In genomic region chr12:3570711-3571400, GRCm38 (mm10) we compare ENCODE assay signal across 11 mouse cellular contexts. TPM values are rescaled to one million over a fixed set of nuclear protein-coding genes. Genes with fewer than 3 reads are reported as not detected.
DNase-seq lines count a peak whose midpoint lies in the region; ATAC-seq and TF ChIP-seq lines count a peak whose summit lies in the region.
"Had no signal": no experiment of that assay in that cellular context is flagged by ENCODE, and none has a peak within 500 bp of the region (broad histone marks: within the 10 kb centered on the region; RNA-seq: fewer than 3 reads in every experiment).

No protein-coding gene starts in this region.

- H3K27me3 ChIP-seq in MEL (ENCODE audit: control insufficient read depth in 1 of 2, insufficient read depth in 2 of 2, low read length in 2 of 2), result 0 out of 4 replicates have a peak, but pooled peaks cover 0 to under 1% of the 10 kb centered on the region in 2 experiments
- no peaks in the 10 kb centered on the region for H3K27me3 ChIP-seq in hindbrain, embryonic 16.5 days (replicated peaks; ENCODE audit: control insufficient read depth, insufficient read depth, low read length)
- H3K27me3 ChIP-seq: embryonic facial prominence, embryonic 12.5 days; heart, embryonic 12.5 days had no signal

- no peaks in the 10 kb centered on the region for H3K9me3 ChIP-seq in MEL (replicated peaks; ENCODE audit: insufficient read depth, low read length)
- H3K9me3 ChIP-seq in hindbrain, embryonic 16.5 days (ENCODE audit: control insufficient read depth, low read length), result no peaks in the 10 kb centered on the region
- H3K9me3 ChIP-seq: embryonic facial prominence, embryonic 12.5 days; heart, embryonic 12.5 days; liver, embryonic 12.5 days had no signal

- peaks cover 0 to 9% of the 10 kb centered on the region in 2 experiments; a peak in 3 of 4 replicates for H3K4me1 ChIP-seq in MEL (ENCODE audit: control insufficient read depth in 1 of 2, insufficient read depth in 2 of 2, low read length in 2 of 2)
- peaks cover 8% of the 10 kb centered on the region for H3K4me1 ChIP-seq in cortical plate, adult 2 months (ENCODE audit: control insufficient read depth, insufficient read depth, low read length)
- H3K4me1 ChIP-seq in hindbrain, embryonic 16.5 days (ENCODE audit: control insufficient read depth, insufficient read depth, low read depth, low read length), result peaks cover 13% of the 10 kb centered on the region

- H3K4me3 ChIP-seq in MEL (ENCODE audit: control insufficient read depth in 1 of 2, insufficient read depth in 1 of 2, low read depth in 2 of 2, low read length in 2 of 2), result no peak overlapping the region
- no peak overlapping the region for H3K4me3 ChIP-seq in cortical plate, adult 2 months (ENCODE audit: insufficient read depth, low read length)
- no peak overlapping the region for H3K4me3 ChIP-seq in hindbrain, embryonic 16.5 days (ENCODE audit: low read length)

- TF ChIP-seq POLR2A in MEL (IDR thresholded peaks at IDR 0.05; ENCODE audit: control insufficient read depth in 1 of 2, insufficient read depth in 1 of 2, low read depth in 1 of 2, low read length in 2 of 2, poor library complexity in 1 of 2), result no peak
- no peak for TF ChIP-seq POLR2A in cortical plate, adult 2 months (IDR thresholded peaks at IDR 0.05; ENCODE audit: extremely low read depth, insufficient read depth, low read length)

- no peak for TF ChIP-seq RAD21 in MEL (IDR thresholded peaks at IDR 0.05; ENCODE audit: low read depth, low read length)

- WGBS in hindbrain, embryonic 16.5 days, result 84% methylated on average over 4 of the region's 4 CpGs

- no peak overlapping the region for H3K9ac ChIP-seq in MEL (ENCODE audit: control insufficient read depth, low read depth, low read length, poor library complexity, severe bottlenecking)
- H3K9ac ChIP-seq in hindbrain, embryonic 16.5 days (ENCODE audit: low read depth, low read length), result no peak overlapping the region

- H3K36me3 ChIP-seq in MEL (ENCODE audit: control insufficient read depth in 1 of 2, insufficient read depth in 2 of 2, low read length in 2 of 2), result peaks cover 0 to 2% of the 10 kb centered on the region in 2 experiments; a peak in 2 of 4 replicates
- no peaks in the 10 kb centered on the region for H3K36me3 ChIP-seq in hindbrain, embryonic 16.5 days (ENCODE audit: control insufficient read depth, insufficient read depth, low read length)
- H3K36me3 ChIP-seq: embryonic facial prominence, embryonic 12.5 days; heart, embryonic 12.5 days; liver, embryonic 12.5 days had no signal

- DNase-seq in frontal cortex, postnatal 10 days (ENCODE audit: low spot score in 2 of 2), result no peak
- DNase-seq in MEL (ENCODE audit: low read depth, low spot score), result peak; percentile 27
- DNase-seq in ovary, adult 18-20 months (ENCODE audit: low spot score), result no peak
- DNase-seq: kidney, postnatal 4 days had no signal

- peaks cover 5% of the 10 kb centered on the region for H3K79me2 ChIP-seq in MEL (ENCODE audit: control insufficient read depth, insufficient read depth, low read length, poor library complexity)

- H3K27ac ChIP-seq in MEL (ENCODE audit: control insufficient read depth, low read depth, low read length), result no peak overlapping the region
- H3K27ac ChIP-seq in cortical plate, adult 2 months (ENCODE audit: insufficient read depth, low read length), result 0 out of 2 replicates have a peak overlapping the region, but pooled peaks have one; percentile 15
- H3K27ac ChIP-seq in hindbrain, embryonic 16.5 days (ENCODE audit: low read depth, low read length), result no peak overlapping the region
- H3K27ac ChIP-seq: embryonic facial prominence, embryonic 12.5 days; liver, embryonic 12.5 days had no signal

- ATAC-seq in frontal cortex, adult (ENCODE audit: low TSS enrichment), result peak; percentile 31
- ATAC-seq in neutrophil, adult 5-6 weeks (ENCODE audit: extremely low read depth, insufficient number of reproducible peaks, low FRiP score, poor library complexity, severe bottlenecking), result peak; percentile 42; the same call in 1 of the 2 replicates
- no peak for ATAC-seq in hindbrain, embryonic 16.5 days
- ATAC-seq: liver, embryonic 12.5 days had no signal

- TF ChIP-seq EP300 in MEL (IDR thresholded peaks at IDR 0.05; ENCODE audit: low read depth in 1 of 2, low read length in 2 of 2), result no peak

- no peak for TF ChIP-seq CTCF in MEL (IDR thresholded peaks at IDR 0.05 in 2 of 3, conservative IDR thresholded peaks at IDR 0.05 in 1 of 3; ENCODE audit: control insufficient read depth in 1 of 3, insufficient read depth in 1 of 3, low read depth in 2 of 3, low read length in 3 of 3, poor library complexity in 1 of 3, severe bottlenecking in 1 of 3)
- no peak for TF ChIP-seq CTCF in cortical plate, adult 2 months (IDR thresholded peaks at IDR 0.05; ENCODE audit: extremely low read depth, insufficient read depth, low read length)

- no peak overlapping the region for H3K4me2 ChIP-seq in hindbrain, embryonic 16.5 days (ENCODE audit: low read length)

TF ChIP-seq in MEL, 35 proteins besides CTCF, POLR2A, EP300 and RAD21:
- TF ChIP-seq MXI1 (IDR thresholded peaks at IDR 0.05; ENCODE audit: low read depth, low read length) (no peak), E2F4 (IDR thresholded peaks at IDR 0.05; ENCODE audit: borderline replicate concordance, low read depth, low read length) (no peak), KAT2A (conservative IDR thresholded peaks at IDR 0.05; ENCODE audit: low read depth, low read length) (no peak)
TF ChIP-seq in MEL: peak in this region for 0.

RNA-seq across cellular contexts. Expression of gene Dtnb, which starts 1.3 kb away (rescaled TPM):
- 18.6 and 20.6 TPM in 2 replicates for total RNA-seq in MEL (2012; rRNA removed)
- polyA plus RNA-seq in MEL (2012; ENCODE audit: insufficient read depth in 1 of 2, insufficient read length in 2 of 2, low read depth in 1 of 2, low replicate concordance in 2 of 2, missing spikeins in 1 of 2), result 10 to 100 TPM in 1 of 2 experiments, not detected in 1; 24.9 TPM
- 134 and 135 TPM in 2 replicates for polyA plus RNA-seq in cortical plate, adult 2 months (2012; rRNA removed)
- total RNA-seq in neutrophil, adult 5-6 weeks (2017), result 24.7 and 27.7 TPM in 2 replicates
- 47.6 and 50.6 TPM in 2 replicates for polyA plus RNA-seq in hindbrain, embryonic 16.5 days (2015; fragmentation: Nextera tagmentation; extraction: Ambion mirVana)
